Mouse (Mus musculus): ENCODE measurements around the gene Enpp1. TPM values are rescaled to one million over a fixed set of nuclear protein-coding genes. Genes with fewer than 3 reads are reported as not detected.

The Enpp1 gene
- polyA plus RNA-seq, 1 experiment from 2014 or later, result 2.9 TPM

DNA sequence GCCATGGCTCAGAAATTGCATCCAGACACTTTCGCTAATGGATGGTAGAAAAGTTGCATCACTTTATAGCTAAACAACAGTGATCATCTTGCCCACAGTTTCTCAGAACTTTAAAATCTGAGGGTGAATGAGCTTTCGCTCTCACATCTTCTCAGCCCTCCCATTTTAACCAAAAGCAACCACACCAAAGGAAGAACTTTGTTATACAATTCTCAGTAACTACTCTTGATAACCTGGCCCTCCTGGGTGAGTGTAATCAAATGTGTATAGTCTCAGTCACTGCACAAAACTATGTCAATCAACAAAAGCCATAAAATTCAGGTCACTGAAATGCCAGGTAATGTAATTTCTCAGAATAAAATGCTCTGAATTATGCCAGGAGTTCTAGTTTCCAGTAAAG is 39.0 kb downstream of the Enpp1 start:
- no peak for ATAC-seq
- Histone ChIP-seq H3K4me3 (ENCODE audit: low read depth, low read length) (no peak overlapping the region), H3K9me3 (ENCODE audit: low read length) (no peaks in the 10 kb centered on the region), H3K9ac (replicated peaks) (no peak overlapping the region), H3K36me3 (replicated peaks; ENCODE audit: insufficient read depth, low read length) (no peaks in the 10 kb centered on the region; the same call in 1 of the 2 replicates), H3K27ac (ENCODE audit: low read depth) (no peak overlapping the region), H3K27me3 (ENCODE audit: insufficient read depth, low read length) (no peaks in the 10 kb centered on the region), H3K4me2 (ENCODE audit: low read depth, low read length) (no peak overlapping the region), H3K4me1 (ENCODE audit: insufficient read depth) (no peaks in the 10 kb centered on the region)
- TF ChIP-seq CTCF (IDR thresholded peaks at IDR 0.05; ENCODE audit: low read depth) (no peak), EP300 (IDR thresholded peaks at IDR 0.05; ENCODE audit: low read depth) (no peak)
- no peak for DNase-seq
- 86% methylated on average over 2 of the region's 2 CpGs for WGBS (ENCODE audit: insufficient replicate concordance)

DNA sequence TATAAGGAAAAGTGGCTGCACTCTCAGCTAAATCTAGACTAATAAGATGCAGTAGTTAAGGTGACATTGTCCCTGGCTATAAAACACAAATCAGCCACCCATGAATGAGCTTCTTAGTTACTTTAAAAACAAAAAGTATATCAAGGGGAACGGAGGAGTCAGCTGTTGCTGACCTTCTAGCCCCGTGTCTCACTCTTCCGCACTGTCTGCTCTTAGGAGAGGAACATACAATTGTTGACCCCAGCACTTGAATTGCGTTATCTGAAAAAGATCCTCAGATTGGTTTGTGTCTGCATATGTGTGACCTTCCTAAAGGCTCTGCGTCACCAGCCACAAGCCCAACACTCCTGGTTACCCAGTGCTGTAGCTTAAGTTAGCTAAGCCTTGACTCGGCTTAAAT is 41.4 kb downstream of the Enpp1 start:
- TF ChIP-seq EP300 (IDR thresholded peaks at IDR 0.05; ENCODE audit: low read depth), result no peak
- TF ChIP-seq CTCF (IDR thresholded peaks at IDR 0.05; ENCODE audit: low read depth), result no peak
- Histone ChIP-seq H3K9ac (replicated peaks) (no peak overlapping the region), H3K9me3 (ENCODE audit: low read length) (no peaks in the 10 kb centered on the region), H3K27me3 (ENCODE audit: insufficient read depth, low read length) (no peaks in the 10 kb centered on the region), H3K4me3 (ENCODE audit: low read depth, low read length) (no peak overlapping the region), H3K36me3 (replicated peaks; ENCODE audit: insufficient read depth, low read length) (no peaks in the 10 kb centered on the region; the same call in 1 of the 2 replicates), H3K4me1 (ENCODE audit: insufficient read depth) (no peaks in the 10 kb centered on the region), H3K4me2 (ENCODE audit: low read depth, low read length) (no peak overlapping the region), H3K27ac (ENCODE audit: low read depth) (no peak overlapping the region)
- WGBS (ENCODE audit: insufficient replicate concordance), result 83% methylated on average over 6 of the region's 6 CpGs
- ATAC-seq (no peak), DNase-seq (no peak)

DNA sequence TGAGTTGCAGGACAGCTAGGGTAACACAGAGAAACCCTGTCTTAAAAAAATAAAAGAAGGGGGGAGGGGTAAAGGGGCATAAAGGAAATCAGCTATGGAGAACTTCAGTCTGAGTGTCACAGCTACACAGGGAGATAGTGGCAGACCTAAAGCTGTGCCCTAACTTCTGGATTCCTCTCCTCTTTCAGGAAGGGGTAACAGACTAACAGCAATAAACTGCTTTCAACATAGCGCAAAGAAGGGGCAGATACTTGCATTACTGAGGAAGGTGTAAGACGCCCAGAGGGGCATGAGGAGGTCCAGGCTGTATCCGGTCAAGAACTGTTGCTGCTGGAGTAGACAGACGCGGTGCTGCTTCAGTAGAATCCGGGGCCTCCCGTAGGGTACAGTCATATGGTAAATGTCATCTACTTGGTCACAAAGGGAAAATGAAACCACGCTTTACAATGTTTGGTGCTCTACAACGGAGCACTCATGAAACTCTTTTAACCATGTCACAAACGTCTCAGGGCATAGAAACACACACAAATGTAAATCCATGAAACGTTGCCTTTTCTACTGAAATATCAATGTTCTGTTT is 60.9 kb downstream of the Enpp1 start:
- H3K27ac ChIP-seq (ENCODE audit: low read depth), result no peak overlapping the region
- H3K9ac ChIP-seq (replicated peaks), result no peak overlapping the region
- no peak overlapping the region for H3K4me3 ChIP-seq (ENCODE audit: low read depth, low read length)
- ATAC-seq (no peak), DNase-seq (no peak)
- TF ChIP-seq CTCF (IDR thresholded peaks at IDR 0.05; ENCODE audit: low read depth) (no peak), EP300 (IDR thresholded peaks at IDR 0.05; ENCODE audit: low read depth) (no peak)
- WGBS (ENCODE audit: insufficient replicate concordance), result 82% methylated on average over 11 of the region's 11 CpGs
- no peaks in the 10 kb centered on the region for H3K9me3 ChIP-seq (ENCODE audit: low read length)
- no peaks in the 10 kb centered on the region for H3K27me3 ChIP-seq (ENCODE audit: insufficient read depth, low read length)
- no peaks in the 10 kb centered on the region for H3K4me1 ChIP-seq (ENCODE audit: insufficient read depth)
- no peak overlapping the region for H3K4me2 ChIP-seq (ENCODE audit: low read depth, low read length)
- 0 out of 2 replicates have a peak, but pooled peaks cover 2% of the 10 kb centered on the region for H3K36me3 ChIP-seq (replicated peaks; ENCODE audit: insufficient read depth, low read length)

DNA sequence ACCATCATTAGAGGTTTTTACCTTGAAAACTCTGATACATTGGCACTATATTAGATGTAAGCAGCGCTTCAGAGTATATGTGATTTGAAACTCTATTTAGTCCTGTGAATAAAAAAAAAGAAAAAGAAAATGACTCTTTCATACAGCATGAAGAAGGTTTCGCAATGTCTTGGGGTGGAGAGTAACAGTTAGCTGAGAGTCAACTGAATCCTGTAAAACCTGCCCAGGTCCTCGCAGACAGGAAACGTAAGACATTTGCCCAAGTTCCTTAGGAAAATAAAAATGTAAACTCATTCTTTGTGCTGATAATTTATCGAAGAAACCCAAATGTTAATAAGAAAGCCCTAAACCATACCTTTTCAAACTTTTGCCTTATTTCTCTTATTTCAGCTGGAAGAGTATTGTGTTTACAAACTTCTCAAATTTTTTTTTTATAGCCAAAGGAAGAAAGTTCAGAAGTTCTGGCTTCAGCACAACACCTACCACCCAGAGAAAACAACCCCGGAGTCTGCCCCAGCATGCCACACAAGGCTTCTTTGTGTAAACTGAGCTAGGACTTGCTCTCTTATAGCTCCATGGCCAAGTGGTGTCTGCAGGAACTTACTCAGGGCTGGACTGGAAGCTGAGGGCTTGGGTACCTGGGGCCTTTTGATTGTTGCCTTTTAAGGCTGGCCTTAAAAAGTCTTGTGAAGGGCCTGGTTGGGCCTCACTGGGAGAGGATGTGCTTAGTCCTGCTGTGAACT is 63.8 kb downstream of the Enpp1 start:
- Histone ChIP-seq H3K9me3 (ENCODE audit: low read length) (no peaks in the 10 kb centered on the region), H3K27me3 (ENCODE audit: insufficient read depth, low read length) (no peaks in the 10 kb centered on the region), H3K9ac (replicated peaks) (no peak overlapping the region), H3K4me3 (ENCODE audit: low read depth, low read length) (no peak overlapping the region), H3K4me2 (ENCODE audit: low read depth, low read length) (no peak overlapping the region), H3K36me3 (replicated peaks; ENCODE audit: insufficient read depth, low read length) (peaks cover 2% of the 10 kb centered on the region; the same call in 1 of the 2 replicates), H3K27ac (ENCODE audit: low read depth) (no peak overlapping the region), H3K4me1 (ENCODE audit: insufficient read depth) (no peaks in the 10 kb centered on the region)
- 73% methylated on average over 6 of the region's 6 CpGs for WGBS (ENCODE audit: insufficient replicate concordance)
- ATAC-seq, result no peak
- no peak for DNase-seq
- TF ChIP-seq EP300 (IDR thresholded peaks at IDR 0.05; ENCODE audit: low read depth), result no peak
- no peak for TF ChIP-seq CTCF (IDR thresholded peaks at IDR 0.05; ENCODE audit: low read depth)

DNA sequence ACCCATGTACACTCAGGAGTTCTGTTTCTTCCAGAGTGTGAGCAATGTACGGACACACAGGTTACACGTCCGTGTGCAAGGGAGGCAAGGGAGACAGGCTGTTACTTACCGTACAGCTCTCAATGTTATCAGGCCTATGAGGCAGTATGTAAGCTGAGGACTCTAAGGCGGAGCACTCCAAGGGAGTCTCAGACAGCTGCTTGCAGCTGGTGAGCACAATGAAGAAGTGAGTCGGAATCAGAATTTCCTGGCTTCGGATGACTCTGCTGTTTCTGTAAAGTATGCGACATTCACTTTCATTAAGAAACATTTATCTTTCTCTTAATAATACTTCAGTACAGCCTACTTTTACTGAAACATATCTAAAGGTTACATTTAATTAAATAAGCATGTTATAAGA is 66.8 kb downstream of the Enpp1 start:
- DNase-seq, result no peak
- Histone ChIP-seq H3K9ac (replicated peaks) (no peak overlapping the region), H3K27me3 (ENCODE audit: insufficient read depth, low read length) (no peaks in the 10 kb centered on the region), H3K36me3 (replicated peaks; ENCODE audit: insufficient read depth, low read length) (peaks cover 2% of the 10 kb centered on the region; the same call in 1 of the 2 replicates), H3K27ac (ENCODE audit: low read depth) (no peak overlapping the region), H3K4me1 (ENCODE audit: insufficient read depth) (no peaks in the 10 kb centered on the region), H3K4me3 (ENCODE audit: low read depth, low read length) (no peak overlapping the region), H3K9me3 (ENCODE audit: low read length) (no peaks in the 10 kb centered on the region), H3K4me2 (ENCODE audit: low read depth, low read length) (no peak overlapping the region)
- no peak for ATAC-seq
- WGBS (ENCODE audit: insufficient replicate concordance), result 82% methylated on average over 8 of the region's 8 CpGs
- TF ChIP-seq CTCF (IDR thresholded peaks at IDR 0.05; ENCODE audit: low read depth), result no peak
- no peak for TF ChIP-seq EP300 (IDR thresholded peaks at IDR 0.05; ENCODE audit: low read depth)

DNA sequence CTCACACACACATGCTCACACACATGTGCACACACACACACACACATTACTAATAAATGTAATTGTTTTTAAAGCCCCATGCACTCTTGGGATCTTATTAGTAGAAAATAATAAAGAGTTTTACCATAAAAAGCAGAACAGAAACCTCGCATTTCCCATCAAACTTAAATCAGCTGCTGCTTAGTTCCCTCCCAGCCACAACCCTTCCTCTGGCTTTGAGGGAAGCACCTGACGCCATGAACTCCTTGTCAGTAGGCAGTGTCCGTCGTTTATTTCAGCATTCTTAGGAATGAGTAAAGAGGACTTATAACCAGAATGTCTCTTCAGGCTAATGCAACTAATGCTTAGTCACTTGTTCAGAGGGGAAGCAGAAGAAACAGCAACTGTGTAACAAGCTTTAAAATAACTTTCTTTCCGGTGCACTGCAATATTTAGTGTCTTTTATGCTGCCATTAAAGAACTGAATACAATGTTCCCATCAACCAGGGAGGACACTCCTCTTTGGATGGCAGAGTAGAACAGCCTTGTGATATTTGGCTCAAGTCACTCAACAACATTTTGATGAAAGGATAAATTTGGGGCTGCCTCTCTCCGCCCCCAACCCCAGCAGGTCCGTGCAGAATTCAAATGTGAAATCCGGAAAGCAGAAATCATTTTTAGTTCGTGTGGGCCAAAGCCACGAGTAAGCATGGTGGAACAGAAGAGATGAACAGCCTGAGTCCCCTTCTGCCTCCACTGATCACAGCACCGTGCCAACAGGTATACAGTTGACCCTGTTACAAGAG is 69.0 kb downstream of the Enpp1 start:
- no peaks in the 10 kb centered on the region for H3K9me3 ChIP-seq (ENCODE audit: low read length)
- H3K36me3 ChIP-seq (replicated peaks; ENCODE audit: insufficient read depth, low read length), result no peaks in the 10 kb centered on the region; the same call in 1 of the 2 replicates
- H3K9ac ChIP-seq (replicated peaks), result no peak overlapping the region
- no peak overlapping the region for H3K4me2 ChIP-seq (ENCODE audit: low read depth, low read length)
- ATAC-seq, result no peak
- WGBS (ENCODE audit: insufficient replicate concordance), result 53% methylated on average over 11 of the region's 11 CpGs
- H3K27me3 ChIP-seq (ENCODE audit: insufficient read depth, low read length), result no peaks in the 10 kb centered on the region
- peaks cover 8% of the 10 kb centered on the region for H3K4me1 ChIP-seq (ENCODE audit: insufficient read depth)
- no peak overlapping the region for H3K27ac ChIP-seq (ENCODE audit: low read depth)
- H3K4me3 ChIP-seq (ENCODE audit: low read depth, low read length), result no peak overlapping the region
- DNase-seq, result no peak
- TF ChIP-seq CTCF (IDR thresholded peaks at IDR 0.05; ENCODE audit: low read depth) (no peak), EP300 (IDR thresholded peaks at IDR 0.05; ENCODE audit: low read depth) (no peak)

Measured in liver, postnatal 0 days (tissue).